Mouse (Mus musculus) cerebellum, adult 2 months (tissue): ENCODE measurements at regions not wholly inside any gene's neighbourhood (a gene's known extent, or its start where the extent isn't known, plus 50 kb on each side); places are given as distances from the start of the nearest gene placed in this dataset.

Experiments
- CTCF ChIP-seq: fragments of 200-500 bp; IDR thresholded peaks from 2 replicates; pipeline ENCODE4 v1.5.1; 2011; ENCODE audit warnings: low read depth, mild to moderate bottlenecking, control low read depth, low read length, moderate library complexity, borderline replicate concordance; ENCODE audit not compliant: insufficient read depth
- POLR2A ChIP-seq: fragments of 200-500 bp; IDR thresholded peaks from 2 replicates; pipeline ENCODE4 v1.6.1; 2011; ENCODE audit warnings: low read length, control low read depth, borderline replicate concordance; ENCODE audit not compliant: insufficient read depth

DNA sequence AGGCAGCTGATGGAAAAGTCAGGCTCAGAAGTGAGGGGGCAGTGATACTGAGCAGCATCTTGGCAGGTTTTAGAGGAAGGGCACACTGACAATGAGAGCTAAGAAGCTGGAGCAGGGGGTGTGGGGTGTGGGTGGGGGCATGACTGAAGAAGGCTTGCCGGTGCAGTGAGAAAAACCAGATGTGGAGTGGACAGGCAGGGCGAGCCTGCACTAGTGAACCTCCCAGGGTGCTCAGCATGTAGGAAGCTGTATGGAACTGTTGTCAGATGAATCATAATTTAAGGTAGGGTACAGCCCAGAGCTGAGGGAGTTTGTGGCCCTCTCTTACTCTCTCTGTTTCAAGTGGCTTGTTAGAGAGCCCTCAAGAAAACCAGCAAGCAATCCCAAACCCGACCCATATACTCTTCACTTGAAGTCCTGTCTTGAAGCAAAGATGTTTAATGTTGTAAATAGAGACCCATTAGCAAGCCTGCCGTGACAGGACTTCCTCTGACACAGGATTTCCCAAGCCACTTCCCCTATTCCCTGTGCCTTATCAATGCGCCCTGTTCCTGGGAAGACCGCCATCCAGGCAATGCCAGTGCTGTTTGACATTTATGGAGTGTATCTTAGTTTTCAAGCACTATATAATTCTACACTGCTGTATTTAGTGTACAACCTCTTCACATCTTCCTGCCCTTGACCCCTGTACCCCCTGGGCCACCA, 90.4 kb upstream of the Npvf start:
- TF ChIP-seq POLR2A (no peak), CTCF (no peak)
